Mouse (Mus musculus): ENCODE measurements around the gene Acbd4. TPM values are rescaled to one million over a fixed set of nuclear protein-coding genes. Genes with fewer than 3 reads are reported as not detected.

The Acbd4 gene
- polyA plus RNA-seq, 1 experiment, result 5.7 TPM

DNA sequence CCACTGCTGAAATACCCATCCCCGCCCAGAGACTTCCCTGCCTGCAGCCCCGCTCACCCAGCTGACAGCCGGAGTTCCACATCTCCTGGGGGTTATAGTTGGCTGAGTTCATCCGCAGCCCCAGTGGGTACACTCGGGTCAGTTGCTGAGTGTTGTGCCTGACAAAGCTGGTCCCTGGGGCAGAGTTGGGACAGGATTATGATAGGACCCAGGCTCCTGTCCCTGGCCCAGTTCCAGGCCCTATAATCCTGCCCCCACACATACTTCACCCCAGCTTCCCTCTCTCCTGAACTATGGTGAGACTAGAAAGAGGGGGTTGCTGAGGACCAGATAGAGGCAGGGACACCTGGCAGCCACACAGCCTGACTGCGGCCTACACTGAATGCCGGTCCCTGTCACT lies 27.8 kb upstream of the Acbd4 start:
- no peaks in the 10 kb centered on the region; the same call in 1 of the 2 replicates for H3K4me1 ChIP-seq (ENCODE audit: control insufficient read depth, insufficient read depth, low read length)
- H3K27ac ChIP-seq (ENCODE audit: control insufficient read depth, insufficient read depth, low read depth, low read length), result no peak overlapping the region
- H3K36me3 ChIP-seq (ENCODE audit: control insufficient read depth, insufficient read depth, low read length), result no peaks in the 10 kb centered on the region; the same call in 1 of the 2 replicates
- TF ChIP-seq CTCF (IDR thresholded peaks at IDR 0.05; ENCODE audit: control insufficient read depth, insufficient read depth, insufficient replicate concordance, low read depth, low read length) (no peak), POLR2A (IDR thresholded peaks at IDR 0.05; ENCODE audit: control insufficient read depth, low read depth, low read length) (no peak)
- H3K27me3 ChIP-seq (ENCODE audit: control insufficient read depth, insufficient read depth, low read length), result no peaks in the 10 kb centered on the region
- no peak overlapping the region for H3K4me3 ChIP-seq (ENCODE audit: control insufficient read depth, low read depth, low read length)

DNA sequence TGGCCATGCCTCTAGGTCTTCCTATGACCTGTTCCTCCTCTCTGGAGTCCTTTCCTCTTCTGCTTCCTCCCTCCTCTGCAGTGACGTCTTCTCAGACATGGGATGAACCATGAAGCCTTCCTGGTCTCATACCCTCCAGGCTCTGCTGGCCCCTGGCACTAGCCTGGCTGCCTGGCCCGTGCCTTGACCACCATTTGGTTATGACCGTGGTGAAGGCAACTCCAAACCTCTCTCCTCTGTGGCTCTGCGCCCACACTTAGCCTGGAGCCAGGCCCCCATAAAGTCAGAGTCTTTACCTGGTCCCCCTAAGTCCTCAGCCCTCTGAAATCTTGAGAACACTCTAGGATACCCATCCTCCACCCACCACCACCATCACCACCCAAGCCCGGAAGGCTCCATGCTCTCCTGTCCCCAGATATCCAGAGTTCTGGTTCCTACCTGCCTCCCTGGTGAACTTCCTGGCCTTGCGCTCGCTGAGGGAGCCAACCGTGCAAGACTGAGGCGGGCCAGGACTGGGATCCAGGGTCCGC lies 27.3 kb upstream of the Acbd4 start:
- Histone ChIP-seq H3K36me3 (ENCODE audit: control insufficient read depth, insufficient read depth, low read length) (no peaks in the 10 kb centered on the region; the same call in 1 of the 2 replicates), H3K27ac (ENCODE audit: control insufficient read depth, insufficient read depth, low read depth, low read length) (no peak overlapping the region), H3K4me1 (ENCODE audit: control insufficient read depth, insufficient read depth, low read length) (no peaks in the 10 kb centered on the region; the same call in 1 of the 2 replicates), H3K4me3 (ENCODE audit: control insufficient read depth, low read depth, low read length) (no peak overlapping the region), H3K27me3 (ENCODE audit: control insufficient read depth, insufficient read depth, low read length) (no peaks in the 10 kb centered on the region)
- no peak for TF ChIP-seq CTCF (IDR thresholded peaks at IDR 0.05; ENCODE audit: control insufficient read depth, insufficient read depth, insufficient replicate concordance, low read depth, low read length)

DNA sequence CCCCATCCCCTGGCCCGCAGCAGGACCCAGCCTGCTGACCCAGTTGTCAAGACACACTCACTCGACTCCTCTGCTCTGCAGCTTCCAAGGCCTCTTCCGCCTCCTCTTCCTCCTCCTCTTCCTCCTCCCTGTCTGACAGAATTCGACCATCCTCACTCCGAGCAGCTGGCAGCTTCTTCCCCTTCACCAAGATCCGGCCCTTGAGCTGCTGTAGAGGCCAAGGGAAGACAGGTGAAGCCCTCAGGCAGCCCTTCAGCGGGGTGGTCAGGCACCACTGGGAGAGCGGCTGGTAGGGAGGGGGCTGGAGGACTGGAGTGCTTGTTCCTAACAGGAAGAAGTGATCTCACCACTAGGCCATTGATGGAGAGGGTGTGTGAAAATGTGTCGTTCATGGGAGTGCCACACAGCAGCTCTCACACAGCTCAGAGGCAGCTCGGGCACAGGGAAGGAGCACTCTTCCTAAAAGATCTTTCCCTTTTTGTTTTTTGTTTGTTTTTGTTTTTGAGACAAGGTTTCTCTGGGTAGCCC lies 26.6 kb upstream of the Acbd4 start:
- Histone ChIP-seq H3K36me3 (ENCODE audit: control insufficient read depth, insufficient read depth, low read length) (no peaks in the 10 kb centered on the region), H3K27ac (ENCODE audit: control insufficient read depth, insufficient read depth, low read depth, low read length) (no peak overlapping the region), H3K27me3 (ENCODE audit: control insufficient read depth, insufficient read depth, low read length) (no peaks in the 10 kb centered on the region), H3K4me3 (ENCODE audit: control insufficient read depth, low read depth, low read length) (no peak overlapping the region), H3K4me1 (ENCODE audit: control insufficient read depth, insufficient read depth, low read length) (no peaks in the 10 kb centered on the region; the same call in 1 of the 2 replicates)
- TF ChIP-seq POLR2A (IDR thresholded peaks at IDR 0.05; ENCODE audit: control insufficient read depth, low read depth, low read length) (no peak), CTCF (IDR thresholded peaks at IDR 0.05; ENCODE audit: control insufficient read depth, insufficient read depth, insufficient replicate concordance, low read depth, low read length) (no peak)

DNA sequence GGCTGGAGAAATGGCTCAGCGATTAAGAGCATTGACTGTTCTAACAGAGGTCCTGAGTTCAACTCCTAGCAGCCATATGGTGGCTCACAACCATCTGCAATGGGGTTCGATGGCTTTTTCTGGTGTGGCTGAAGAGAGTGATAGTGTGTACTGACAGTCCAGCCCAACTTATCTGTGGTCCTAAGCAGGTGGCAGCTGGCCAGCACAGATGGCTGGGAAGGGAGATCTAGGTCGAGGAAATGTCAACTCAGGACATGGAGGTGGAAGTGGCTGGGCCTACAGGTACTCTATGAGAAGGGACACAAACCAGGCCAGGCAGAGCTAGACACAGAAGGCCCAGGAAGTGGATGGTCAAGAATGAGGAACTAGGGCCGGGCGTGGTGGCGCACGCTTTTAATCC lies 25.5 kb upstream of the Acbd4 start:
- Histone ChIP-seq H3K4me3 (ENCODE audit: control insufficient read depth, low read depth, low read length) (no peak overlapping the region), H3K27ac (ENCODE audit: control insufficient read depth, insufficient read depth, low read depth, low read length) (no peak overlapping the region), H3K27me3 (ENCODE audit: control insufficient read depth, insufficient read depth, low read length) (no peaks in the 10 kb centered on the region), H3K4me1 (ENCODE audit: control insufficient read depth, insufficient read depth, low read length) (peaks cover 10% of the 10 kb centered on the region), H3K36me3 (ENCODE audit: control insufficient read depth, insufficient read depth, low read length) (no peaks in the 10 kb centered on the region)
- TF ChIP-seq CTCF (IDR thresholded peaks at IDR 0.05; ENCODE audit: control insufficient read depth, insufficient read depth, insufficient replicate concordance, low read depth, low read length), result no peak
- no peak for TF ChIP-seq POLR2A (IDR thresholded peaks at IDR 0.05; ENCODE audit: control insufficient read depth, low read depth, low read length)

DNA sequence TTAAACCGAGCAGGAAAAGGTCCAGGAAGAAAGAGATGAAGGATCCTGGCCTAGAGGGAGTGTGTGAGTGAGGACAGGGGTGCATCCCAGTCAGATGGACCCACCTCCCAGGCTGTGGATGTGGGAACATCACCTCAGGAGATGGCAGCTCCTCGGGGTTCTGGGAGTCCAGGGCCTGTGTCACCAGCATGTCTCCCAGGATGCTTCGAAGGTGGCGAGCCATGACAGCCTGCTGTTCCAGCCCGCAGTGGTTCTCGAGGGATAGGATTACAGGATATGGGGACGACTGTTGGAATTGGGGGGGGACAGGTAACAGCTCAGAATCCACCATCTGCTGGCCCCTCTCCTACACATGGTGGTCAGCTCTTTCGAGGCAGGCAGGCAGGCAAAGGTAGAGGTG lies 24.9 kb upstream of the Acbd4 start:
- Histone ChIP-seq H3K27ac (ENCODE audit: control insufficient read depth, insufficient read depth, low read depth, low read length) (no peak overlapping the region), H3K4me1 (ENCODE audit: control insufficient read depth, insufficient read depth, low read length) (peaks cover 10% of the 10 kb centered on the region), H3K36me3 (ENCODE audit: control insufficient read depth, insufficient read depth, low read length) (no peaks in the 10 kb centered on the region), H3K27me3 (ENCODE audit: control insufficient read depth, insufficient read depth, low read length) (no peaks in the 10 kb centered on the region), H3K4me3 (ENCODE audit: control insufficient read depth, low read depth, low read length) (no peak overlapping the region)
- TF ChIP-seq CTCF (IDR thresholded peaks at IDR 0.05; ENCODE audit: control insufficient read depth, insufficient read depth, insufficient replicate concordance, low read depth, low read length), result no peak
- no peak for TF ChIP-seq POLR2A (IDR thresholded peaks at IDR 0.05; ENCODE audit: control insufficient read depth, low read depth, low read length)

DNA sequence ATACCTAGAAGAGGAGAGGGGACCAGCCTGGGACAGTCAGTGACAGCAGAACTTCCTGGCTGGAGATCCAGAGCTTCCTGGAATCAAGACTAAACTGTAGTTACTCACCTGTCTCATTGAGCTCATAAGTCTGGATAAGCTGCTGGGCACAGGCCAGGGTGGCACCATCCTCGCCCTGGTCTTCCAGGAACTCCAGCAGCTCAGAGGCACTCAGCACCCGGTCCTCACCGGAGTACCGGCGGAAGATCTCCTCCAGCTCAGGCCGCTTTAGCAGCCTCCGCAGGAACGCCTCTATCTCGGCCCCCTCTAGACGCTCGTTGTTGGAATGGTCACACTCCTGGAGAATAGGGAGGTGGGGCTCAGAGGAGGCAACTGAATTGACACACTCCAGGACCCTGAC lies 23.4 kb upstream of the Acbd4 start:
- Histone ChIP-seq H3K27me3 (ENCODE audit: control insufficient read depth, insufficient read depth, low read length) (no peaks in the 10 kb centered on the region), H3K4me3 (ENCODE audit: control insufficient read depth, low read depth, low read length) (no peak overlapping the region), H3K4me1 (ENCODE audit: control insufficient read depth, insufficient read depth, low read length) (peaks cover 10% of the 10 kb centered on the region), H3K27ac (ENCODE audit: control insufficient read depth, insufficient read depth, low read depth, low read length) (no peak overlapping the region), H3K36me3 (ENCODE audit: control insufficient read depth, insufficient read depth, low read length) (no peaks in the 10 kb centered on the region)
- TF ChIP-seq POLR2A (IDR thresholded peaks at IDR 0.05; ENCODE audit: control insufficient read depth, low read depth, low read length), result no peak
- TF ChIP-seq CTCF (IDR thresholded peaks at IDR 0.05; ENCODE audit: control insufficient read depth, insufficient read depth, insufficient replicate concordance, low read depth, low read length), result no peak

DNA sequence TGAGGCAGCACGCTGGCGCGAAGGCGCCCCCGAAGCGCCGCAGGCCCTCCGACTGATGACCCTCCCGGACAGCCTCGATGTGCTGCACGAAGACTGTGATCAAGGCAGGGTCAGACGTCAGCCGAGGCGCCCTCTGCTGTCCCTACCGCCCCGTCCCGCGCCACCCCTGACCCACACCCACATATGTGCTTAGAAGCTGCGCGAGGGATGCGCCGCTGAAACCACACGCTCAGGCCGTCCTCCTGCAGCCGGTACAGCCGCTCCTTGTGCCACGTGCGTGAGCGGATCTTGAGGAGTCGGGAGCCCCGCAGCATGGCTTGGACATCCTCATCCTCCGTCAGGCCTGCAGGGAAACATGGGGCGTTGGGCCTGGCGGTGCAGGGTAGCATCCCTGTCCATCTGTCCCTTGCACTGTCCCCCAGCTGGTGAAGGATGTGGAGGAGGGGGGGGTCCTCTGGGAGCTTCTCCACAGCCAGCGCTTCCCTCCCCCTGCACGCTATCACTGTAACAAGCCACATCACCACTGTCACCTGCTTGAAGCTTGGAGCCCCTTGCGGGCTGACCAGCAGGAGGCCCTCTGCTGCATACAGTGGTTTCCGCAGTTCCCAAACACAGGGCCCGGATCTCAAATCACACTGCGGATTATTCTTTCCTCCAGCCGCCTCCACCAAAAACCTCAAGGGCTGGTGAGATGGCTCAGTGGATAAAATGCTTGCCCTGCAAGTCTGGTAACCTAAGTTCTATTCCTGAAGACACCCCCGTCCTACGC lies 21.0 kb upstream of the Acbd4 start:
- Histone ChIP-seq H3K27me3 (ENCODE audit: control insufficient read depth, insufficient read depth, low read length) (no peaks in the 10 kb centered on the region), H3K4me3 (ENCODE audit: control insufficient read depth, low read depth, low read length) (peak overlapping the region; percentile 0), H3K36me3 (ENCODE audit: control insufficient read depth, insufficient read depth, low read length) (no peaks in the 10 kb centered on the region), H3K27ac (ENCODE audit: control insufficient read depth, insufficient read depth, low read depth, low read length) (no peak overlapping the region), H3K4me1 (ENCODE audit: control insufficient read depth, insufficient read depth, low read length) (peaks cover 10% of the 10 kb centered on the region)
- TF ChIP-seq CTCF (IDR thresholded peaks at IDR 0.05; ENCODE audit: control insufficient read depth, insufficient read depth, insufficient replicate concordance, low read depth, low read length) (no peak), POLR2A (IDR thresholded peaks at IDR 0.05; ENCODE audit: control insufficient read depth, low read depth, low read length) (no peak)
